Mouse (Mus musculus) small intestine, adult 2 months (tissue): ENCODE measurements around the gene Gm20422.

Experiments used
- CTCF ChIP-seq: fragments of 200-500 bp; IDR thresholded peaks from 2 replicates; pipeline ENCODE4 v1.5.1; 2012; ENCODE audit warnings: low read depth, mild to moderate bottlenecking, control low read depth, inconsistent platforms, low read length, moderate library complexity, mixed read lengths; ENCODE audit not compliant: insufficient replicate concordance, insufficient read length; ENCODE audit errors: extremely low read depth
- POLR2A ChIP-seq: fragments of 200-500 bp; IDR thresholded peaks from 2 replicates; pipeline ENCODE4 v1.6.1; 2012; ENCODE audit warnings: low read depth, mild to moderate bottlenecking, control low read depth, inconsistent platforms, low read length, moderate library complexity

DNA sequence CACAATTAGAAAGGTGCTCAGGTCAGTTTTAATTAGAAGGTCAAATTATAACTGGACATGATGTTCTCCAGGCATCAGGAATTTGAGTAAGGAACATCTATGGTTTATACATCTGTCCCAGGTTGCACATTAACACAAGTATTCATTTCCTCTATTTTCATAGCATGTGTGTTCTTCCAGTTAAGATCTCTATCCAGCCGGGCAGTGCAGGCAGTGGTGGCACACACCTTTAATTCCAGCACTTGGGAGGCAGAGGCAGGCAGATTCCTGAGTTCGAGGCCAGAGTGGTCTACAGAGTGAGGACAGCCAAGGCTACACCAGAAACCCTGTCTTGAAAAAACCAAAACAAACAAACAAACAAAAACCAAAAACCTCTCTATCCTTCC lies 456 bp upstream of the Gm20422 start:
- TF ChIP-seq CTCF (no peak), POLR2A (no peak)
